Mouse (Mus musculus): ENCODE data around the gene Erbin. TPM values are rescaled to one million over a fixed set of nuclear protein-coding genes. Genes with fewer than 3 reads are reported as not detected.

Gene Erbin
- polyA plus RNA-seq, 1 experiment: 8.4 TPM

GRCm38 (mm10) chr13:103890038-103890437 lies 30.3 kb downstream of the Erbin start:
- no peak overlapping the region for H3ac ChIP-seq (ENCODE audit: control insufficient read depth, insufficient read length)
- H3K4me3 ChIP-seq: no peak overlapping the region
- no peak overlapping the region for H3K4me2 ChIP-seq (ENCODE audit: low read depth)
- H3K27me3 ChIP-seq (ENCODE audit: control insufficient read depth, insufficient read depth, insufficient read length): no peaks in the 10 kb centered on the region
- peaks cover 89% of the 10 kb centered on the region for H3K79me2 ChIP-seq (ENCODE audit: control insufficient read depth, insufficient read depth)
- TF ChIP-seq POLR2A (IDR thresholded peaks at IDR 0.05; ENCODE audit: insufficient read length, low read depth): no peak
- no peak for TF ChIP-seq MYOG (IDR thresholded peaks at IDR 0.05; ENCODE audit: control insufficient read depth in 1 of 3, insufficient read depth in 1 of 3, insufficient read length in 2 of 3, low read depth in 2 of 3)
- no peak for TF ChIP-seq TCF3 (IDR thresholded peaks at IDR 0.05; ENCODE audit: insufficient read length, low read depth)
- TF ChIP-seq REST (IDR thresholded peaks at IDR 0.05; ENCODE audit: insufficient read depth, insufficient read length): no peak
- TF ChIP-seq USF1 (IDR thresholded peaks at IDR 0.05; ENCODE audit: low read depth): no peak
- TF ChIP-seq E2F4 (IDR thresholded peaks at IDR 0.05; ENCODE audit: insufficient read depth): no peak
- TF ChIP-seq MAX (IDR thresholded peaks at IDR 0.05; ENCODE audit: low read depth): no peak
- no peak for TF ChIP-seq MYOD1 (IDR thresholded peaks at IDR 0.05; ENCODE audit: control insufficient read depth in 1 of 3, insufficient read length in 2 of 3, low read depth in 2 of 3)
- no peak for TF ChIP-seq CEBPB (IDR thresholded peaks at IDR 0.05; ENCODE audit: insufficient read depth, poor library complexity, severe bottlenecking)
- TF ChIP-seq TCF12 (IDR thresholded peaks at IDR 0.05; ENCODE audit: insufficient read depth, poor library complexity, severe bottlenecking): no peak
- no peak for TF ChIP-seq SRF (IDR thresholded peaks at IDR 0.05; ENCODE audit: control insufficient read depth, insufficient read length, low read depth)
- TF ChIP-seq POLR2AphosphoS2 (IDR thresholded peaks at IDR 0.05; ENCODE audit: insufficient read length, low read depth): no peak
- H3K36me3 ChIP-seq (ENCODE audit: control insufficient read depth, insufficient read depth): no peaks in the 10 kb centered on the region

- no peaks in the 10 kb centered on the region for H3K36me3 ChIP-seq (ENCODE audit: control insufficient read depth, insufficient read depth)
- TF ChIP-seq TCF12 (IDR thresholded peaks at IDR 0.05; ENCODE audit: insufficient read depth, poor library complexity, severe bottlenecking) (no peak), POLR2A (IDR thresholded peaks at IDR 0.05; ENCODE audit: insufficient read length, low read depth) (no peak), CEBPB (IDR thresholded peaks at IDR 0.05; ENCODE audit: insufficient read depth, poor library complexity, severe bottlenecking) (no peak)
- peaks cover 58% of the 10 kb centered on the region for H3K79me2 ChIP-seq (ENCODE audit: control insufficient read depth, insufficient read depth)
- H3K4me2 ChIP-seq (ENCODE audit: low read depth): no peak overlapping the region
- no peak overlapping the region for H3ac ChIP-seq (ENCODE audit: control insufficient read depth, insufficient read length)
- no peak overlapping the region for H3K4me3 ChIP-seq
- H3K27me3 ChIP-seq (ENCODE audit: control insufficient read depth, insufficient read depth, insufficient read length): no peaks in the 10 kb centered on the region
These were observed 33.8 kb downstream of the Erbin start for GRCm38 (mm10) chr13:103886503-103886902.

- no peak overlapping the region for H3ac ChIP-seq (ENCODE audit: control insufficient read depth, insufficient read length)
- H3K79me2 ChIP-seq (ENCODE audit: control insufficient read depth, insufficient read depth): peaks cover 5% of the 10 kb centered on the region
- no peak for TF ChIP-seq POLR2AphosphoS2 (IDR thresholded peaks at IDR 0.05; ENCODE audit: insufficient read length, low read depth)
- TF ChIP-seq MYOG (IDR thresholded peaks at IDR 0.05; ENCODE audit: control insufficient read depth in 1 of 3, insufficient read depth in 1 of 3, insufficient read length in 2 of 3, low read depth in 2 of 3): no peak
- no peak for TF ChIP-seq E2F4 (IDR thresholded peaks at IDR 0.05; ENCODE audit: insufficient read depth)
- no peak for TF ChIP-seq CEBPB (IDR thresholded peaks at IDR 0.05; ENCODE audit: insufficient read depth, poor library complexity, severe bottlenecking)
- no peak for TF ChIP-seq TCF3 (IDR thresholded peaks at IDR 0.05; ENCODE audit: insufficient read length, low read depth)
- TF ChIP-seq SRF (IDR thresholded peaks at IDR 0.05; ENCODE audit: control insufficient read depth, insufficient read length, low read depth): no peak
- TF ChIP-seq TCF12 (IDR thresholded peaks at IDR 0.05; ENCODE audit: insufficient read depth, poor library complexity, severe bottlenecking): no peak
- no peak for TF ChIP-seq POLR2A (IDR thresholded peaks at IDR 0.05; ENCODE audit: insufficient read length, low read depth)
- no peak for TF ChIP-seq REST (IDR thresholded peaks at IDR 0.05; ENCODE audit: insufficient read depth, insufficient read length)
- no peak for TF ChIP-seq USF1 (IDR thresholded peaks at IDR 0.05; ENCODE audit: low read depth)
- no peak for TF ChIP-seq MAX (IDR thresholded peaks at IDR 0.05; ENCODE audit: low read depth)
- no peaks in the 10 kb centered on the region for H3K27me3 ChIP-seq (ENCODE audit: control insufficient read depth, insufficient read depth, insufficient read length)
- no peak overlapping the region for H3K4me3 ChIP-seq
- no peaks in the 10 kb centered on the region for H3K36me3 ChIP-seq (ENCODE audit: control insufficient read depth, insufficient read depth)
- H3K4me2 ChIP-seq (ENCODE audit: low read depth): no peak overlapping the region
These were observed 39.1 kb downstream of the Erbin start for GRCm38 (mm10) chr13:103881200-103881599.

GRCm38 (mm10) chr13:103876743-103877142 lies 43.6 kb downstream of the Erbin start:
- TF ChIP-seq MYOD1 (IDR thresholded peaks at IDR 0.05; ENCODE audit: control insufficient read depth in 1 of 3, insufficient read length in 2 of 3, low read depth in 2 of 3) (no peak), CEBPB (IDR thresholded peaks at IDR 0.05; ENCODE audit: insufficient read depth, poor library complexity, severe bottlenecking) (no peak), MYOG (IDR thresholded peaks at IDR 0.05; ENCODE audit: control insufficient read depth in 1 of 3, insufficient read depth in 1 of 3, insufficient read length in 2 of 3, low read depth in 2 of 3) (no peak), TCF3 (IDR thresholded peaks at IDR 0.05; ENCODE audit: insufficient read length, low read depth) (no peak), POLR2AphosphoS2 (IDR thresholded peaks at IDR 0.05; ENCODE audit: insufficient read length, low read depth) (no peak), POLR2A (IDR thresholded peaks at IDR 0.05; ENCODE audit: insufficient read length, low read depth) (no peak), USF1 (IDR thresholded peaks at IDR 0.05; ENCODE audit: low read depth) (no peak), TCF12 (IDR thresholded peaks at IDR 0.05; ENCODE audit: insufficient read depth, poor library complexity, severe bottlenecking) (no peak), SRF (IDR thresholded peaks at IDR 0.05; ENCODE audit: control insufficient read depth, insufficient read length, low read depth) (no peak), REST (IDR thresholded peaks at IDR 0.05; ENCODE audit: insufficient read depth, insufficient read length) (no peak), E2F4 (IDR thresholded peaks at IDR 0.05; ENCODE audit: insufficient read depth) (no peak), MAX (IDR thresholded peaks at IDR 0.05; ENCODE audit: low read depth) (no peak)
- Histone ChIP-seq H3ac (ENCODE audit: control insufficient read depth, insufficient read length) (no peak overlapping the region), H3K36me3 (ENCODE audit: control insufficient read depth, insufficient read depth) (no peaks in the 10 kb centered on the region), H3K27me3 (ENCODE audit: control insufficient read depth, insufficient read depth, insufficient read length) (no peaks in the 10 kb centered on the region), H3K4me2 (ENCODE audit: low read depth) (no peak overlapping the region), H3K79me2 (ENCODE audit: control insufficient read depth, insufficient read depth) (peaks cover 11% of the 10 kb centered on the region), H3K4me3 (no peak overlapping the region)
